Comparison of ENCODE assay signal across 12 mouse cellular contexts in the genomic region with DNA sequence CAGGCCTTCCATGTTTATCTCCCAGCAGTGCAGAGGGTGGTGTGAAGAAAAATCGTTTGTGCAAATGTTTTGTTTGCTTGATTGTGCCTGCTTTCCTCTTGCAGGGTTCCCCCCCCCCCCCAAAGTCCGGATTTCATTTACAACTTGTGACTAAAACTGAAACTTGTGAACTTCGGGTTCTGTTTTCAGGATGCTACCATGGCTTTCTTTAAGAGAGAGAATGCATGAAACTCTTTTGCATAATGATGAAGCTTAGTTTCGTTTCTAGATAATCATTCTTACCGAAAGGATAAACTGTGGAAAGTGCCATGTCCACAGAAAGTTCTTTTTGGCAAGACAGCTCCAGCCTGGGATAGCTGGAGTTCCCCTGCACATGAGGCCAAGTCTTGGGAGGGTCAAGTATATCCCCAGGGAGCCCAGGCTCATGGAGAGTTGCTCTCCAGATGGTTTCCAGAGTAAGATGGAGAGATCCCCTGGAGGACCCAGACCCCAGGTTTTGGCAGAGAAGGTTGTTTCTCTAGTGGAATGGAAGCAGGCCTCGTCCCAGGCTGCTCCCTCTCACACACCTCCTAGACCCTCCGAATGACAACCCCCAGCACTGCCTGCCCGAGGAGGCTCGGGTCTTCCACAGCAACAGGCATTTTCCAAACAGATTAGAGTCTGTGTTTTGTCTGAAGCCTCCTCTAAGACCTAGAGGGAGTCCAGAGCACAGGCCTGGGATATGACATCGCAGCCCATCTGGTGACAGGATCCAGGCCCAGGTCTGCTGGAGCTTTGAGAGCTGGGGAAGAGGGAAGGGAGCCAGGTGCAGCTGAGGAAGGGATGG. TPM values are rescaled to one million over a fixed set of nuclear protein-coding genes. Genes with fewer than 3 reads are reported as not detected.
DNase-seq lines count a peak whose midpoint lies in the region; ATAC-seq and TF ChIP-seq lines count a peak whose summit lies in the region.
"Had no signal": no experiment of that assay in that cellular context is flagged by ENCODE, and none has a peak within 500 bp of the region (broad histone marks: within the 10 kb centered on the region; RNA-seq: fewer than 3 reads in every experiment).

No protein-coding gene starts in this region.

- 61% methylated on average over 10 of the region's 10 CpGs for WGBS in limb, embryonic 13.5 days
- 70% methylated on average over 10 of the region's 10 CpGs for WGBS in limb, embryonic 10.5 days
- 53% methylated on average over 10 of the region's 10 CpGs for WGBS in embryonic facial prominence, embryonic 15.5 days
- WGBS in forebrain, postnatal 0 days, result 72% methylated on average over 10 of the region's 10 CpGs

- H3K9ac ChIP-seq in limb, embryonic 13.5 days, result no peak overlapping the region
- no peak overlapping the region for H3K9ac ChIP-seq in embryonic facial prominence, embryonic 15.5 days
- H3K9ac ChIP-seq in forebrain, postnatal 0 days, result no peak overlapping the region
- H3K9ac ChIP-seq: heart, embryonic 15.5 days; lung, embryonic 14.5 days had no signal

- H3K4me3 ChIP-seq in limb, embryonic 13.5 days, result no peak overlapping the region
- H3K4me3 ChIP-seq in limb, embryonic 10.5 days, result no peak overlapping the region
- H3K4me3 ChIP-seq in embryonic facial prominence, embryonic 15.5 days (replicated peaks), result no peak overlapping the region
- H3K4me3 ChIP-seq in forebrain, postnatal 0 days (ENCODE audit: low read depth, low read length), result no peak overlapping the region
- H3K4me3 ChIP-seq: heart, embryonic 15.5 days had no signal

- no peaks in the 10 kb centered on the region for H3K9me3 ChIP-seq in limb, embryonic 13.5 days
- H3K9me3 ChIP-seq in limb, embryonic 10.5 days (replicated peaks), result no peaks in the 10 kb centered on the region
- H3K9me3 ChIP-seq in embryonic facial prominence, embryonic 15.5 days (replicated peaks), result no peaks in the 10 kb centered on the region
- H3K9me3 ChIP-seq in forebrain, postnatal 0 days (ENCODE audit: low read length), result no peaks in the 10 kb centered on the region
- H3K9me3 ChIP-seq: heart, embryonic 15.5 days had no signal

- TF ChIP-seq CTCF in Patski (IDR thresholded peaks at IDR 0.05), result no peak
- TF ChIP-seq CTCF in forebrain, postnatal 0 days (IDR thresholded peaks at IDR 0.05; ENCODE audit: low read depth), result no peak

- H3K36me3 ChIP-seq in limb, embryonic 13.5 days, result no peaks in the 10 kb centered on the region
- H3K36me3 ChIP-seq in limb, embryonic 10.5 days, result no peaks in the 10 kb centered on the region
- no peaks in the 10 kb centered on the region for H3K36me3 ChIP-seq in embryonic facial prominence, embryonic 15.5 days
- H3K36me3 ChIP-seq in forebrain, postnatal 0 days (ENCODE audit: insufficient read depth), result no peaks in the 10 kb centered on the region
- H3K36me3 ChIP-seq: heart, embryonic 15.5 days had no signal

- no peak overlapping the region for H3K27ac ChIP-seq in limb, embryonic 13.5 days
- H3K27ac ChIP-seq in limb, embryonic 10.5 days, result no peak overlapping the region
- H3K27ac ChIP-seq in embryonic facial prominence, embryonic 15.5 days (replicated peaks), result no peak overlapping the region; the same call in 1 of the 2 replicates
- H3K27ac ChIP-seq in forebrain, postnatal 0 days (ENCODE audit: low read depth, low read length), result no peak overlapping the region
- H3K27ac ChIP-seq: heart, embryonic 15.5 days had no signal

- in situ Hi-C loops in Patski (cut with MboI; ENCODE audit: low pct_unique_long_range_greater_than_20kb), result no loop called here

- no peak overlapping the region for H3K4me2 ChIP-seq in limb, embryonic 13.5 days (replicated peaks)
- H3K4me2 ChIP-seq in embryonic facial prominence, embryonic 15.5 days (replicated peaks), result no peak overlapping the region
- no peak overlapping the region for H3K4me2 ChIP-seq in forebrain, postnatal 0 days (ENCODE audit: low read depth)
- H3K4me2 ChIP-seq: heart, embryonic 15.5 days; lung, embryonic 14.5 days had no signal

- POLR2A ChIA-PET in Patski (lab: Charles Lee), result interaction anchor here (0.6 kb wide), 1 partner anchor 73 kb away, joined by 5 read pairs; no protein-coding TSS in a partner anchor

- H3K27me3 ChIP-seq in limb, embryonic 13.5 days, result peaks cover 6% of the 10 kb centered on the region; the same call in 1 of the 2 replicates
- H3K27me3 ChIP-seq in limb, embryonic 10.5 days (ENCODE audit: low read depth, poor library complexity, severe bottlenecking), result peaks cover 7% of the 10 kb centered on the region
- peaks cover 18% of the 10 kb centered on the region for H3K27me3 ChIP-seq in Patski
- no peaks in the 10 kb centered on the region for H3K27me3 ChIP-seq in embryonic facial prominence, embryonic 15.5 days
- no peaks in the 10 kb centered on the region for H3K27me3 ChIP-seq in forebrain, postnatal 0 days (ENCODE audit: insufficient read depth, low read length)

- ATAC-seq in limb, embryonic 13.5 days (ENCODE audit: low FRiP score, low read depth), result 0 out of 2 replicates have a peak, but pooled peaks have one; percentile 36
- peak; percentile 51 for ATAC-seq in Patski
- peak; percentile 77 for ATAC-seq in embryonic facial prominence, embryonic 15.5 days (ENCODE audit: insufficient number of reproducible peaks, low FRiP score, low TSS enrichment, low read depth)
- no peak for ATAC-seq in forebrain, postnatal 0 days

- no peak for DNase-seq in limb, embryonic 10.5 days (ENCODE audit: low spot score)
- DNase-seq in Patski (ENCODE audit: low read depth, low spot score), result no peak
- DNase-seq in skeletal muscle tissue, adult 2 months (ENCODE audit: low read depth, low spot score), result peak; percentile 24
- no peak for DNase-seq in urinary bladder, postnatal 14 days (ENCODE audit: low spot score)
- no peak for DNase-seq in forebrain, postnatal 0 days
- DNase-seq: cerebellum, adult 8-10 months; kidney, postnatal 36 days; liver; lung, embryonic 14.5 days had no signal

- H3K4me1 ChIP-seq in limb, embryonic 13.5 days, result no peaks in the 10 kb centered on the region
- H3K4me1 ChIP-seq in limb, embryonic 10.5 days, result no peaks in the 10 kb centered on the region
- no peaks in the 10 kb centered on the region; the same call in 1 of the 2 replicates for H3K4me1 ChIP-seq in embryonic facial prominence, embryonic 15.5 days
- H3K4me1 ChIP-seq in forebrain, postnatal 0 days (ENCODE audit: insufficient read depth), result no peaks in the 10 kb centered on the region
- H3K4me1 ChIP-seq: heart, embryonic 15.5 days had no signal

- CTCF ChIA-PET in Patski (lab: Charles Lee), result interaction anchor here (1.0 kb wide), 1 partner anchor 13 kb away, joined by 3 read pairs; no protein-coding TSS in a partner anchor

RNA-seq across cellular contexts. Expression of gene Cryz, which starts 56.2 kb away (rescaled TPM):
- 22.1 and 22.7 TPM in 2 replicates for polyA plus RNA-seq in limb, embryonic 13.5 days (2015; fragmentation: Nextera tagmentation; extraction: Ambion mirVana)
- polyA plus RNA-seq in limb, embryonic 10.5 days (2016; fragmentation: Nextera tagmentation; extraction: Ambion mirVana), result 23.7 and 23.8 TPM in 2 replicates
- 116 TPM for polyA plus RNA-seq in Patski (2021)
- polyA plus RNA-seq in embryonic facial prominence, embryonic 15.5 days (2015; fragmentation: Nextera tagmentation; extraction: Ambion mirVana), result 14.3 and 15.0 TPM in 2 replicates
- 11.6 and 15.0 TPM in 2 replicates for total RNA-seq in forebrain, postnatal 0 days (2014; rRNA removed)
- polyA plus RNA-seq in forebrain, postnatal 0 days (2015; fragmentation: Nextera tagmentation; extraction: Ambion mirVana), result 11.5 and 13.9 TPM in 2 replicates

RNA-seq across cellular contexts. Expression of gene Tyw3, which starts 56.6 kb away (rescaled TPM):
- polyA plus RNA-seq in limb, embryonic 13.5 days (2015; fragmentation: Nextera tagmentation; extraction: Ambion mirVana), result 15.9 and 21.8 TPM in 2 replicates
- 18.9 and 21.7 TPM in 2 replicates for polyA plus RNA-seq in limb, embryonic 10.5 days (2016; fragmentation: Nextera tagmentation; extraction: Ambion mirVana)
- 7.9 TPM for polyA plus RNA-seq in Patski (2021)
- 11.9 and 12.9 TPM in 2 replicates for polyA plus RNA-seq in embryonic facial prominence, embryonic 15.5 days (2015; fragmentation: Nextera tagmentation; extraction: Ambion mirVana)
- 13.8 and 13.9 TPM in 2 replicates for total RNA-seq in forebrain, postnatal 0 days (2014; rRNA removed)
- 8.1 and 8.5 TPM in 2 replicates for polyA plus RNA-seq in forebrain, postnatal 0 days (2015; fragmentation: Nextera tagmentation; extraction: Ambion mirVana)
